Mouse (Mus musculus): ENCODE measurements around the gene Olfr1411.

DNA sequence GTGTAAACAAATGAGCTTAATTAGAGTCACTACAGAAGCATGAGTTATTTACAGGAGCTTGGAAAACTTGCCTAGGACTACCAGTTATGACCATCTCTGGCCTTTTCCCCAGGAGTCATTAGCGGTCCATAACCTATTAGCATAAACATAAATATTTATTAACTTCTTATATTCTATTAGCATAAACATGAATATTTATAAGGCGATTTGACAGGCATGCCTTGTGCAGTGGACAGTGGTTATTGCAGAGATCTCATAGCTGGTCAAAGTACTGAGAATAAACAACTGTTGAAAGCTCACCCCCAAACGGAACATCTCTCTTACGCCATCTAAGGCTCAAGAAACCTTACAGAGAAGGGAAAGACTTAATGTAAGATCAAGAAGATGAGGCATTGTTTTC is 19.0 kb downstream of the Olfr1411 start:
- no peak for TF ChIP-seq EP300 (IDR thresholded peaks at IDR 0.05; ENCODE audit: low read depth in 1 of 2, low read length in 2 of 2)
- no peak for TF ChIP-seq USF2 (IDR thresholded peaks at IDR 0.05; ENCODE audit: borderline replicate concordance in 1 of 2, insufficient read depth in 1 of 2, low read depth in 1 of 2, low read length in 2 of 2)
- TF ChIP-seq TAL1 (IDR thresholded peaks at IDR 0.05; ENCODE audit: low read length), result no peak
- TF ChIP-seq CTCF (IDR thresholded peaks at IDR 0.05 in 2 of 3, conservative IDR thresholded peaks at IDR 0.05 in 1 of 3; ENCODE audit: control insufficient read depth in 1 of 3, insufficient read depth in 1 of 3, low read depth in 2 of 3, low read length in 3 of 3, poor library complexity in 1 of 3, severe bottlenecking in 1 of 3), result no peak
- no peak for TF ChIP-seq GATA1 (IDR thresholded peaks at IDR 0.05; ENCODE audit: low read depth, low read length)
- TF ChIP-seq TCF12 (IDR thresholded peaks at IDR 0.05; ENCODE audit: low read depth, low read length), result no peak
